Mouse (Mus musculus): ENCODE results near the gene Pigq. TPM values are rescaled to one million over a fixed set of nuclear protein-coding genes. Genes with fewer than 3 reads are reported as not detected.

Pigq gene
- polyA plus RNA-seq, 1 experiment, result 46.3 TPM

- Histone ChIP-seq H3ac (ENCODE audit: control insufficient read depth, insufficient read length) (no peak overlapping the region), H3K4me2 (ENCODE audit: low read depth) (no peak overlapping the region), H3K27me3 (ENCODE audit: control insufficient read depth, insufficient read depth, insufficient read length) (no peaks in the 10 kb centered on the region), H3K4me3 (no peak overlapping the region), H3K79me2 (ENCODE audit: control insufficient read depth, insufficient read depth) (peaks cover 65% of the 10 kb centered on the region), H3K36me3 (ENCODE audit: control insufficient read depth, insufficient read depth) (no peaks in the 10 kb centered on the region)
- no peak for TF ChIP-seq REST (IDR thresholded peaks at IDR 0.05; ENCODE audit: insufficient read depth, insufficient read length)
- no peak for TF ChIP-seq TCF12 (IDR thresholded peaks at IDR 0.05; ENCODE audit: insufficient read depth, poor library complexity, severe bottlenecking)
- TF ChIP-seq E2F4 (IDR thresholded peaks at IDR 0.05; ENCODE audit: insufficient read depth), result no peak
These were observed 36.1 kb upstream of the Pigq start for GRCm38 (mm10) chr17:25980854-25981253.

GRCm38 (mm10) chr17:25979829-25980738, 35.3 kb upstream of the Pigq start:
- H3K79me2 ChIP-seq (ENCODE audit: control insufficient read depth, insufficient read depth), result peaks cover 65% of the 10 kb centered on the region
- H3K4me2 ChIP-seq (ENCODE audit: low read depth), result no peak overlapping the region
- H3K27me3 ChIP-seq (ENCODE audit: control insufficient read depth, insufficient read depth, insufficient read length), result no peaks in the 10 kb centered on the region
- TF ChIP-seq MYOG (IDR thresholded peaks at IDR 0.05; ENCODE audit: control insufficient read depth in 1 of 3, insufficient read depth in 1 of 3, insufficient read length in 2 of 3, low read depth in 2 of 3) (no peak), POLR2A (IDR thresholded peaks at IDR 0.05; ENCODE audit: insufficient read length, low read depth) (no peak), REST (IDR thresholded peaks at IDR 0.05; ENCODE audit: insufficient read depth, insufficient read length) (no peak), CEBPB (IDR thresholded peaks at IDR 0.05; ENCODE audit: insufficient read depth, poor library complexity, severe bottlenecking) (no peak), E2F4 (IDR thresholded peaks at IDR 0.05; ENCODE audit: insufficient read depth) (no peak), POLR2AphosphoS2 (IDR thresholded peaks at IDR 0.05; ENCODE audit: insufficient read length, low read depth) (no peak), SRF (IDR thresholded peaks at IDR 0.05; ENCODE audit: control insufficient read depth, insufficient read length, low read depth) (no peak), MYOD1 (IDR thresholded peaks at IDR 0.05; ENCODE audit: control insufficient read depth in 1 of 3, insufficient read length in 2 of 3, low read depth in 2 of 3) (no peak), MAX (IDR thresholded peaks at IDR 0.05; ENCODE audit: low read depth) (no peak), TCF3 (IDR thresholded peaks at IDR 0.05; ENCODE audit: insufficient read length, low read depth) (no peak), USF1 (IDR thresholded peaks at IDR 0.05; ENCODE audit: low read depth) (no peak), TCF12 (IDR thresholded peaks at IDR 0.05; ENCODE audit: insufficient read depth, poor library complexity, severe bottlenecking) (no peak)
- H3ac ChIP-seq (ENCODE audit: control insufficient read depth, insufficient read length), result no peak overlapping the region
- H3K36me3 ChIP-seq (ENCODE audit: control insufficient read depth, insufficient read depth), result no peaks in the 10 kb centered on the region
- no peak overlapping the region for H3K4me3 ChIP-seq

GRCm38 (mm10) chr17:25970954-25971707, 26.4 kb upstream of the Pigq start:
- H3K27me3 ChIP-seq (ENCODE audit: control insufficient read depth, insufficient read depth, insufficient read length), result no peaks in the 10 kb centered on the region
- H3ac ChIP-seq (ENCODE audit: control insufficient read depth, insufficient read length), result no peak overlapping the region
- no peak overlapping the region for H3K4me2 ChIP-seq (ENCODE audit: low read depth)
- no peak overlapping the region for H3K4me3 ChIP-seq
- TF ChIP-seq POLR2A (IDR thresholded peaks at IDR 0.05; ENCODE audit: insufficient read length, low read depth) (no peak), MYOG (IDR thresholded peaks at IDR 0.05; ENCODE audit: control insufficient read depth in 1 of 3, insufficient read depth in 1 of 3, insufficient read length in 2 of 3, low read depth in 2 of 3) (no peak), POLR2AphosphoS2 (IDR thresholded peaks at IDR 0.05; ENCODE audit: insufficient read length, low read depth) (no peak), CEBPB (IDR thresholded peaks at IDR 0.05; ENCODE audit: insufficient read depth, poor library complexity, severe bottlenecking) (no peak), REST (IDR thresholded peaks at IDR 0.05; ENCODE audit: insufficient read depth, insufficient read length) (no peak), MAX (IDR thresholded peaks at IDR 0.05; ENCODE audit: low read depth) (no peak), TCF12 (IDR thresholded peaks at IDR 0.05; ENCODE audit: insufficient read depth, poor library complexity, severe bottlenecking) (no peak), TCF3 (IDR thresholded peaks at IDR 0.05; ENCODE audit: insufficient read length, low read depth) (no peak), USF1 (IDR thresholded peaks at IDR 0.05; ENCODE audit: low read depth) (no peak), MYOD1 (IDR thresholded peaks at IDR 0.05; ENCODE audit: control insufficient read depth in 1 of 3, insufficient read length in 2 of 3, low read depth in 2 of 3) (no peak), SRF (IDR thresholded peaks at IDR 0.05; ENCODE audit: control insufficient read depth, insufficient read length, low read depth) (no peak), E2F4 (IDR thresholded peaks at IDR 0.05; ENCODE audit: insufficient read depth) (no peak)
- H3K79me2 ChIP-seq (ENCODE audit: control insufficient read depth, insufficient read depth), result peaks cover 41% of the 10 kb centered on the region
- no peaks in the 10 kb centered on the region for H3K36me3 ChIP-seq (ENCODE audit: control insufficient read depth, insufficient read depth)

DNA sequence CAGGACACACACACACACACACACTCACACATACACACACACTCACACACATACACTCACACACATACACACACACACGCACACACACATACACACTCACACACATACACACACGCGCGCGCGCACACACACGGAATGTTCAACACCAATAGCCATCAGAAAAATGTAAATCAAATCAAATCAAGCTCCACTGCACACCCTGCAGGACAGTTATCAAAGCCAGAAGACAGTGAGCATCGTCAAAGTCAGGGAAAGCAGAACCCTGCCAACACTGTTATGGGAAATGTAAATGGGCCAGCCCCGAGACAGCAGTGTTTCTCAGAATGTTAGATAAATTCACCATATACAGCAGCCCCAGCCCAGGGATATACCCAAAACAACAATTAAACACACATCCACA, 25.7 kb upstream of the Pigq start:
- H3K4me2 ChIP-seq (ENCODE audit: low read depth), result no peak overlapping the region
- no peaks in the 10 kb centered on the region for H3K36me3 ChIP-seq (ENCODE audit: control insufficient read depth, insufficient read depth)
- no peak for TF ChIP-seq MYOD1 (IDR thresholded peaks at IDR 0.05; ENCODE audit: control insufficient read depth in 1 of 3, insufficient read length in 2 of 3, low read depth in 2 of 3)
- TF ChIP-seq TCF12 (IDR thresholded peaks at IDR 0.05; ENCODE audit: insufficient read depth, poor library complexity, severe bottlenecking), result no peak
- no peak for TF ChIP-seq REST (IDR thresholded peaks at IDR 0.05; ENCODE audit: insufficient read depth, insufficient read length)
- TF ChIP-seq CEBPB (IDR thresholded peaks at IDR 0.05; ENCODE audit: insufficient read depth, poor library complexity, severe bottlenecking), result no peak
- no peak for TF ChIP-seq TCF3 (IDR thresholded peaks at IDR 0.05; ENCODE audit: insufficient read length, low read depth)
- H3K4me3 ChIP-seq, result no peak overlapping the region
- H3K79me2 ChIP-seq (ENCODE audit: control insufficient read depth, insufficient read depth), result peaks cover 38% of the 10 kb centered on the region
- H3ac ChIP-seq (ENCODE audit: control insufficient read depth, insufficient read length), result no peak overlapping the region
- H3K27me3 ChIP-seq (ENCODE audit: control insufficient read depth, insufficient read depth, insufficient read length), result no peaks in the 10 kb centered on the region

Measured in myocyte (in vitro differentiated cells).